Mouse (Mus musculus): Measurements from ENCODE around the gene Acot11. TPM values are rescaled to one million over a fixed set of nuclear protein-coding genes. Genes with fewer than 3 reads are reported as not detected.

Acot11 gene
- polyA plus RNA-seq (2012; ENCODE audit: insufficient read depth, low replicate concordance), result 1.4 and 2.2 TPM in 2 replicates

DNA sequence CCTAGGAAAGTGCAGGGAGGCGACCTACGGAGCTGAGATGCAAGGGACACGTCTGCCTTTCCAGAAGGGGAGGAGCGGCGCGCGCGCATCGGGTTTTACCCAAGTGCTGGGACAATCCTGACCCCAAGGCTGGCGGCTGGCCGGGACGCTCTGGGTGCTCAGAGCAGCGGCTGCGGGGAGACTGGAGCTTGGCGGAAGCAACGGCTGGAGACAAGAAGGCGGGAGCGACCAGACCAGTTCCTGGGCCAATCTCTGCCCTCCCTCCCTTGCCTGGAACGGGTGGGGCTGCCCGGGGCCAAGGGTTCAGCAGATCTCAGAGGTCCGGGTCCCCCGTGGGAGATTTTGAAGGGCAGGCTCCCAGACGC lies at the start of gene Acot11:
TSS of gene Acot11 (minus strand) at position 89 of the 365 bp plus-strand sequence.
- Histone ChIP-seq H3K9me3 (peaks cover 3% of the 10 kb centered on the region; the same call in 1 of the 2 replicates), H3K4me1 (peaks cover 57% of the 10 kb centered on the region), H3K36me3 (replicated peaks; ENCODE audit: low read length) (peaks cover 19% of the 10 kb centered on the region), H3K27me3 (replicated peaks) (no peaks in the 10 kb centered on the region), H3K4me3 (replicated peaks) (peak within 1 kb of the TSS; percentile 88)
- no peak for TF ChIP-seq GATA1 (IDR thresholded peaks at IDR 0.05; ENCODE audit: borderline replicate concordance, low read length)
- TF ChIP-seq FLI1 (IDR thresholded peaks at IDR 0.05; ENCODE audit: low read length), result no peak

GRCm38 (mm10) chr4:106848290-106849092 lies 43.7 kb upstream of the Acot11 start:
- Histone ChIP-seq H3K9me3 (no peaks in the 10 kb centered on the region), H3K4me1 (peaks cover 63% of the 10 kb centered on the region), H3K4me3 (replicated peaks) (peak overlapping the region; percentile 88), H3K27me3 (replicated peaks) (no peaks in the 10 kb centered on the region), H3K36me3 (replicated peaks; ENCODE audit: low read length) (no peaks in the 10 kb centered on the region)
- no peak for TF ChIP-seq GATA1 (IDR thresholded peaks at IDR 0.05; ENCODE audit: borderline replicate concordance, low read length)
- no peak for TF ChIP-seq FLI1 (IDR thresholded peaks at IDR 0.05; ENCODE audit: low read length)

- no peak for TF ChIP-seq FLI1 (IDR thresholded peaks at IDR 0.05; ENCODE audit: low read length)
- no peak for TF ChIP-seq GATA1 (IDR thresholded peaks at IDR 0.05; ENCODE audit: borderline replicate concordance, low read length)
- Histone ChIP-seq H3K36me3 (replicated peaks; ENCODE audit: low read length) (no peaks in the 10 kb centered on the region), H3K4me1 (peaks cover 71% of the 10 kb centered on the region), H3K27me3 (replicated peaks) (no peaks in the 10 kb centered on the region), H3K9me3 (no peaks in the 10 kb centered on the region), H3K4me3 (replicated peaks) (peak overlapping the region; percentile 88)
Observed at GRCm38 (mm10) chr4:106847591-106848289, 42.9 kb upstream of the Acot11 start.

DNA sequence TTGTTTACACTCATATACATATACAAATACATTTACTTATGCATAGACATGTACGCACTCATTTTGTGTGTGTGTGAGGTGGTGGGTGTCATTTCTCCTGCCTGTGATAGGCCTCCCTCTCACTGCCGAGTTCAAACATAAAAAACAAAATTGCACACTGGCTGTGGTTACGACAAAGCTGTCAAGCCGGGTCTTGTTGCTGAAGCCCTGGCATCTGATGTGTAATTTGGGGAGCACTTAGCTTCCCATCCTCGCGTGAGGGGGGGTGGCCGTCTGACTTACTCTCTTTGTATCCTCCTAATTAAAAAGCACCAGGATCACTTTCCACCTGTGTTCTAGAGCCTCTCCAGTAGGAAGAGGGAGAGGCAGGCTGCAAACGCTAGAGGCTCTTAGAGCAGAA lies 37.8 kb upstream of the Acot11 start:
- no peak for TF ChIP-seq GATA1 (IDR thresholded peaks at IDR 0.05; ENCODE audit: borderline replicate concordance, low read length)
- TF ChIP-seq FLI1 (IDR thresholded peaks at IDR 0.05; ENCODE audit: low read length), result no peak
- peaks cover 74% of the 10 kb centered on the region for H3K4me1 ChIP-seq
- H3K4me3 ChIP-seq (replicated peaks), result no peak overlapping the region
- H3K9me3 ChIP-seq, result no peaks in the 10 kb centered on the region
- H3K36me3 ChIP-seq (replicated peaks; ENCODE audit: low read length), result no peaks in the 10 kb centered on the region
- H3K27me3 ChIP-seq (replicated peaks), result peaks cover 5% of the 10 kb centered on the region

- Histone ChIP-seq H3K4me3 (replicated peaks) (no peak overlapping the region), H3K27me3 (replicated peaks) (peaks cover 8% of the 10 kb centered on the region), H3K36me3 (replicated peaks; ENCODE audit: low read length) (no peaks in the 10 kb centered on the region), H3K9me3 (no peaks in the 10 kb centered on the region), H3K4me1 (peaks cover 74% of the 10 kb centered on the region)
- TF ChIP-seq GATA1 (IDR thresholded peaks at IDR 0.05; ENCODE audit: borderline replicate concordance, low read length) (no peak), FLI1 (IDR thresholded peaks at IDR 0.05; ENCODE audit: low read length) (no peak)
Observed at GRCm38 (mm10) chr4:106841856-106842255, 37.1 kb upstream of the Acot11 start.

DNA sequence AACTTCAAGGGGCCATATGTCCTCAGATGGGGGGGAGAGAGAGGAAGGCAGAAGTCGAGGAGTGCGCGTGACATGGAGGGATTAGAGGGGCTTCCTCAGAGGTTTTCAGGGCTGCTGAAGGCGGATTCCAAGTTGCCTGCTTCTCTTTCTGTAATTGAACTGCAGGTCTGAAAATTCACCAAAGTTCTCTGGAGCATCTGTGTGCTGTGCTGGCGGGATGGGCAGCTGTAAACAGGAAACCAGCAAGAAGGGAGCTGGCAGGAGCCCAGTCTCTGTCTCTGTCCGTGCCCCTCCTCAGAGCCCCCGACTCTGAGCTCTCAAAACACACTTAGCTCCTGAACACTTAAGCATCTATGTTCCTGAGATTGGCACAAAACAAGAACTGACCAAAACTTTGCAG lies 36.5 kb upstream of the Acot11 start:
- Histone ChIP-seq H3K4me3 (replicated peaks) (no peak overlapping the region), H3K36me3 (replicated peaks; ENCODE audit: low read length) (no peaks in the 10 kb centered on the region), H3K27me3 (replicated peaks) (peaks cover 8% of the 10 kb centered on the region), H3K9me3 (no peaks in the 10 kb centered on the region), H3K4me1 (peaks cover 77% of the 10 kb centered on the region)
- TF ChIP-seq FLI1 (IDR thresholded peaks at IDR 0.05; ENCODE audit: low read length) (no peak), GATA1 (IDR thresholded peaks at IDR 0.05; ENCODE audit: borderline replicate concordance, low read length) (no peak)

DNA sequence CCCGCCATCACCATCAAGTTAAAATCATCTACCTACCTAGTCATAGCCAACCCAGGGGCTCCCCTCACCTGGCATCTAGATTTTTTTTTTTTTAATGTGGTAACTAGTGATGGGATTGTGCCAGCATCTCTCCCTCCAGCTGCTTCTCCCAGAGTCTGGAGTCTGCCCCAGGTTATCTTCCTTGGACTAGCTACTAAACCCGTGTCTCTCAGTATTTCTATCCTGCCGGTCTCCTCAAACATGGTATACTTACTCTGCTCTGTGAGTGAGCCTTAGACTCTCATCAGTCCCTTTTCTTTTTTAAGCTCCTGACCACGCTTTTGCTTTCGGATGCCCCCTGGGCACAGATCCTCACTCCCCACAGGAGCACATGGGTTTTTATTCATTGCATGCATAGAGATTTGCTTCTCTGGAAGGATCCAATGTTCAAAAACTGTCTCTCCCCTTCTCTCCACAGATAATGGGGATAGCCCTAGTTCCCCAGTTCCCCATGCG lies 35.9 kb upstream of the Acot11 start:
- Histone ChIP-seq H3K9me3 (no peaks in the 10 kb centered on the region), H3K4me1 (peaks cover 76% of the 10 kb centered on the region), H3K36me3 (replicated peaks; ENCODE audit: low read length) (no peaks in the 10 kb centered on the region), H3K4me3 (replicated peaks) (peak overlapping the region; percentile 94), H3K27me3 (replicated peaks) (peaks cover 8% of the 10 kb centered on the region)
- TF ChIP-seq GATA1 (IDR thresholded peaks at IDR 0.05; ENCODE audit: borderline replicate concordance, low read length), result no peak
- TF ChIP-seq FLI1 (IDR thresholded peaks at IDR 0.05; ENCODE audit: low read length), result no peak

- peaks cover 8% of the 10 kb centered on the region for H3K27me3 ChIP-seq (replicated peaks)
- H3K36me3 ChIP-seq (replicated peaks; ENCODE audit: low read length), result no peaks in the 10 kb centered on the region
- H3K4me1 ChIP-seq, result peaks cover 73% of the 10 kb centered on the region
- H3K4me3 ChIP-seq (replicated peaks), result peak overlapping the region; percentile 94
- no peaks in the 10 kb centered on the region for H3K9me3 ChIP-seq
- TF ChIP-seq FLI1 (IDR thresholded peaks at IDR 0.05; ENCODE audit: low read length), result no peak
- no peak for TF ChIP-seq GATA1 (IDR thresholded peaks at IDR 0.05; ENCODE audit: borderline replicate concordance, low read length)
Observed at GRCm38 (mm10) chr4:106839964-106840611, 35.3 kb upstream of the Acot11 start.

- H3K27me3 ChIP-seq (replicated peaks), result peaks cover 8% of the 10 kb centered on the region
- peak overlapping the region; percentile 94 for H3K4me3 ChIP-seq (replicated peaks)
- no peaks in the 10 kb centered on the region for H3K36me3 ChIP-seq (replicated peaks; ENCODE audit: low read length)
- peaks cover 78% of the 10 kb centered on the region for H3K4me1 ChIP-seq
- no peaks in the 10 kb centered on the region for H3K9me3 ChIP-seq
- TF ChIP-seq GATA1 (IDR thresholded peaks at IDR 0.05; ENCODE audit: borderline replicate concordance, low read length) (no peak), FLI1 (IDR thresholded peaks at IDR 0.05; ENCODE audit: low read length) (no peak)
Observed at GRCm38 (mm10) chr4:106839254-106839834, 34.5 kb upstream of the Acot11 start.

All from megakaryocyte, embryonic 14.5 days (primary cell).